Mouse (Mus musculus): ENCODE measurements at regions not wholly inside any gene's neighbourhood (a gene's known extent, or its start where the extent isn't known, plus 50 kb on each side); places are given as distances from the start of the nearest gene placed in this dataset.

- no peaks in the 10 kb centered on the region for H3K4me1 ChIP-seq
- H3K4me2 ChIP-seq = no peak overlapping the region
- no peaks in the 10 kb centered on the region for H3K36me3 ChIP-seq
- WGBS = 55% methylated on average over 4 of the region's 4 CpGs
- H3K9ac ChIP-seq = no peak overlapping the region
- no peaks in the 10 kb centered on the region for H3K27me3 ChIP-seq (replicated peaks)
- no peak overlapping the region for H3K4me3 ChIP-seq (replicated peaks)
- H3K9me3 ChIP-seq = no peaks in the 10 kb centered on the region
- H3K27ac ChIP-seq = no peak overlapping the region
- ATAC-seq (ENCODE audit: insufficient read depth, low FRiP score, low read depth) = no peak
Measured at GRCm38 (mm10) chr6:100088576-100088975, 198.7 kb downstream of the Rybp start.

GRCm38 (mm10) chr6:100086807-100087206, 200.5 kb downstream of the Rybp start:
- WGBS = 75% methylated on average over 7 of the region's 7 CpGs
- H3K9ac ChIP-seq = no peak overlapping the region
- no peaks in the 10 kb centered on the region for H3K4me1 ChIP-seq
- no peaks in the 10 kb centered on the region for H3K9me3 ChIP-seq
- no peak overlapping the region for H3K27ac ChIP-seq
- no peaks in the 10 kb centered on the region for H3K36me3 ChIP-seq
- ATAC-seq (ENCODE audit: insufficient read depth, low FRiP score, low read depth) = no peak
- H3K27me3 ChIP-seq (replicated peaks) = no peaks in the 10 kb centered on the region
- no peak overlapping the region for H3K4me3 ChIP-seq (replicated peaks)
- no peak overlapping the region for H3K4me2 ChIP-seq

DNA sequence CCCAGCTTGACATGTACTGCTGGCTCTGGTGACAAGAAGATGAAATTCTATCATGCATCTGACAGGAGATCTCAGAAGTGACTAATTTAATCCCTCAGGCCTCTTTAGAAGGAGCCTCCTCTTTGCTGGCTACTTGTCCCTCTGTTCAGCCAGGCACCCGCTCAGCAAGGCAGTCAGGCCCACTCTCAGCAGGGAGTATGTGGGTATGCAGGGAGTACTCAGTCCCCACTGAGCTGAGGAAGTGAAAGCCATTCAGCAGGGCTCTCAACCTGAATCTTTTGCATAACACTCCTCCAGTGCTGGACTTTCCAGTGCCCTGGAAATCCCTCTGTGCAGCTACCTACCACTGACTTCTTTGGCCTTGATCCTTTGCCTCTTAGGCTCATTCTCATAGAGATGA, 201.3 kb downstream of the Rybp start:
- WGBS = 59% methylated on average over 1 of the region's 1 CpGs
- ATAC-seq (ENCODE audit: insufficient read depth, low FRiP score, low read depth) = no peak

GRCm38 (mm10) chr6:100083868-100084477, 203.3 kb downstream of the Rybp start:
- Histone ChIP-seq H3K4me2 (no peak overlapping the region), H3K4me1 (no peaks in the 10 kb centered on the region)
- 90% methylated on average over 4 of the region's 4 CpGs for WGBS

More for the DNA sequence above, 201.3 kb downstream of the Rybp start:
- no peak overlapping the region for H3K4me3 ChIP-seq (replicated peaks)
- no peak overlapping the region for H3K9ac ChIP-seq
- no peaks in the 10 kb centered on the region for H3K27me3 ChIP-seq (replicated peaks)
- no peak overlapping the region for H3K4me2 ChIP-seq
- H3K36me3 ChIP-seq = no peaks in the 10 kb centered on the region
- no peak overlapping the region for H3K27ac ChIP-seq
- H3K9me3 ChIP-seq = no peaks in the 10 kb centered on the region
- no peaks in the 10 kb centered on the region for H3K4me1 ChIP-seq

DNA sequence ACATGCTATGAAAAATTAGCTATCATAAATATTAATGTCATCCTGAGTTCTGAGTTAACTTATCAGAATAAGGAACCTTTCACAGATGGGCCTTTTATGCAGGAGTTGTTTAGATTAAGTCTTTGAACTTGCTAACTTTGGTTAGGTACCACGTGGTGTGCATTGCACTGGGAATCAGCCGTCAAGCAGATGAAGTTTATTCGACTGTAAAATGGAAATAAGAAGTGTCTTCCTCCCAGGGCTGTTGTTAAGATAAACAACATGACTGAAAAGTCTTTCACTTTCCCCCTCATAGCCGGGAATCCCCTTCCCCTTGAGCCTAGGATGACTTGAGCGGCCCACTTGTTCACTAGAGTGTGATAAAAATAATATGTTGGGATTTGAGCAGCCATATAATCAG, 204.2 kb downstream of the Rybp start:
- no peak overlapping the region for H3K27ac ChIP-seq
- H3K4me2 ChIP-seq = no peak overlapping the region
- WGBS = 47% methylated on average over 5 of the region's 5 CpGs
- no peaks in the 10 kb centered on the region for H3K36me3 ChIP-seq
- no peak for ATAC-seq (ENCODE audit: insufficient read depth, low FRiP score, low read depth)
- no peaks in the 10 kb centered on the region for H3K4me1 ChIP-seq
- H3K9ac ChIP-seq = no peak overlapping the region
- no peak overlapping the region for H3K4me3 ChIP-seq (replicated peaks)
- no peaks in the 10 kb centered on the region for H3K27me3 ChIP-seq (replicated peaks)
- no peaks in the 10 kb centered on the region for H3K9me3 ChIP-seq

More at GRCm38 (mm10) chr6:100083868-100084477, 203.3 kb downstream of the Rybp start:
- Histone ChIP-seq H3K27me3 (replicated peaks) (no peaks in the 10 kb centered on the region), H3K9ac (no peak overlapping the region), H3K27ac (no peak overlapping the region), H3K36me3 (no peaks in the 10 kb centered on the region), H3K4me3 (replicated peaks) (no peak overlapping the region), H3K9me3 (no peaks in the 10 kb centered on the region)
- ATAC-seq (ENCODE audit: insufficient read depth, low FRiP score, low read depth) = no peak

DNA sequence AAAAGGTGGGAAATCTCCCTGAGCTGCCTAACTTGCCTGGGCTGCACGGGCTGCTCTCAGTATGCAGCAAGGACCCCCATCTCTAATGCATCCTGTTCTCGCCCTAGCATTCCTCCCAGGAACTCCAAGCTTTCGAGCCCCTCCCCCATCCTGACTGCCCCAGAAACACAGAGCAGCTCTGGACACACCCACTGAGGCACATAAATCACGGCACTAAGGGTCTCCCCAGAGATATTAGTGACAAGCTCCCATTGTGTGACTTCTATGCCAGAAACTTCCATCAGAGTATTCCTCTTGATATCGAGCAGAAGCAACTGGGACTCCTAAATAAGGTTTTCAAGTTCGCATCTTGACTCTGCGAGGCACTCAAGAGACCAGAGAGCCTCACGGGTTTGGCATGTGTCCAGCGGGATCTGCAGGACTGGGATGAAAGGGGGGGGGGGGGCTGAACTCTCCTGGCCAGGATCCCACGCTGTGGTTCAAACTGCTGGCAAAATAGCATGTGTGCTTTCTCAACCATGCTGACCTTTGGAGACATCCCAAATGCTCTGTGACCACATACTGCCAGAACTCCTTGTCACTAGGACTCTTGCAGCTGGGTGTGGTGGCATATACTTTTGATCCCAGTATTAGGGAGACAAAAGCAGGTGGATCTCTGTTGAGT, 212.5 kb downstream of the Rybp start:
- peak; percentile 44 for ATAC-seq (ENCODE audit: insufficient read depth, low FRiP score, low read depth)
- Histone ChIP-seq H3K4me3 (replicated peaks) (no peak overlapping the region), H3K4me2 (0 out of 2 replicates have a peak overlapping the region, but pooled peaks have one; percentile 13), H3K9me3 (no peaks in the 10 kb centered on the region), H3K9ac (no peak overlapping the region), H3K27ac (peak overlapping the region; percentile 28; the same call in 1 of the 2 replicates), H3K4me1 (peaks cover 16% of the 10 kb centered on the region), H3K36me3 (no peaks in the 10 kb centered on the region), H3K27me3 (replicated peaks) (0 out of 2 replicates have a peak, but pooled peaks cover 4% of the 10 kb centered on the region)
- 11% methylated on average over 10 of the region's 10 CpGs for WGBS

- H3K9me3 ChIP-seq = no peaks in the 10 kb centered on the region
- H3K4me1 ChIP-seq = peaks cover 16% of the 10 kb centered on the region
- H3K4me3 ChIP-seq (replicated peaks) = no peak overlapping the region
- 0 out of 2 replicates have a peak, but pooled peaks cover 4% of the 10 kb centered on the region for H3K27me3 ChIP-seq (replicated peaks)
- H3K4me2 ChIP-seq = no peak overlapping the region
- no peak overlapping the region for H3K9ac ChIP-seq
- WGBS = 49% methylated on average over 6 of the region's 6 CpGs
- H3K36me3 ChIP-seq = no peaks in the 10 kb centered on the region
- ATAC-seq (ENCODE audit: insufficient read depth, low FRiP score, low read depth) = no peak
- no peak overlapping the region for H3K27ac ChIP-seq
Measured at GRCm38 (mm10) chr6:100072261-100072968, 214.9 kb downstream of the Rybp start.

- H3K4me1 ChIP-seq = peaks cover 4% of the 10 kb centered on the region; the same call in 1 of the 2 replicates
- ATAC-seq (ENCODE audit: insufficient read depth, low FRiP score, low read depth) = no peak
- H3K4me3 ChIP-seq (replicated peaks) = no peak overlapping the region
- no peaks in the 10 kb centered on the region for H3K9me3 ChIP-seq
- WGBS = 72% methylated on average over 4 of the region's 4 CpGs
- no peak overlapping the region for H3K27ac ChIP-seq
- H3K4me2 ChIP-seq = no peak overlapping the region
- no peaks in the 10 kb centered on the region for H3K36me3 ChIP-seq
- H3K27me3 ChIP-seq (replicated peaks) = 0 out of 2 replicates have a peak, but pooled peaks cover 4% of the 10 kb centered on the region
- H3K9ac ChIP-seq = no peak overlapping the region
Measured at GRCm38 (mm10) chr6:100069151-100069550, 218.1 kb downstream of the Rybp start.

DNA sequence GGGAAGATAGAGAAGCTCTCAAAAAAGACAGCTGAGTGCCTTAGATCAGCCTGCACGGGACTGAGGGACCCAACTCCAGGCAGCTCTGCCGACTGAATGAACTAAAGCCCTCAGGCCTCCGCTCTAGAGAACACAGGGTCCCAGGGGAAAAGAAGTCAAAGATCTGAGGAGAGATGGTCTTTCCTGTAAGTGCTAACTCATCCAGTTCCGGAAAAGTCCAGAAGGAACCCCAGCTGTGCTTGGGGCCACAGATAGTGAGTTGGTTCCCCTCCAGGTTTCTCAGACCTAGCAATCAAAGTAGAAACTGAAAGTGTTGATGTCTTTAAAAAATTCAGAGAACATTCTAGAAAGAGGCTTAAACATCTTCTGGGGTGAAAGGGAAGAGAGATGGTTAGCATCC, 220.0 kb downstream of the Rybp start:
- Histone ChIP-seq H3K27ac (no peak overlapping the region), H3K9me3 (no peaks in the 10 kb centered on the region), H3K4me1 (no peaks in the 10 kb centered on the region), H3K27me3 (replicated peaks) (0 out of 2 replicates have a peak, but pooled peaks cover 4% of the 10 kb centered on the region), H3K4me3 (replicated peaks) (no peak overlapping the region), H3K9ac (no peak overlapping the region), H3K4me2 (no peak overlapping the region), H3K36me3 (no peaks in the 10 kb centered on the region)
- ATAC-seq (ENCODE audit: insufficient read depth, low FRiP score, low read depth) = no peak
- WGBS = 87% methylated on average over 4 of the region's 4 CpGs

GRCm38 (mm10) chr6:100065586-100065985, 221.7 kb downstream of the Rybp start:
- no peak for ATAC-seq (ENCODE audit: insufficient read depth, low FRiP score, low read depth)
- no peak overlapping the region for H3K27ac ChIP-seq
- no peaks in the 10 kb centered on the region for H3K36me3 ChIP-seq
- H3K9ac ChIP-seq = no peak overlapping the region
- 81% methylated on average over 3 of the region's 3 CpGs for WGBS
- H3K9me3 ChIP-seq = no peaks in the 10 kb centered on the region
- no peak overlapping the region for H3K4me3 ChIP-seq (replicated peaks)
- H3K27me3 ChIP-seq (replicated peaks) = 0 out of 2 replicates have a peak, but pooled peaks cover 4% of the 10 kb centered on the region
- no peak overlapping the region for H3K4me2 ChIP-seq
- no peaks in the 10 kb centered on the region for H3K4me1 ChIP-seq

GRCm38 (mm10) chr6:100062961-100063360, 224.3 kb downstream of the Rybp start:
- H3K36me3 ChIP-seq = no peaks in the 10 kb centered on the region
- H3K4me3 ChIP-seq (replicated peaks) = no peak overlapping the region
- ATAC-seq (ENCODE audit: insufficient read depth, low FRiP score, low read depth) = peak; percentile 83
- 64% methylated on average over 8 of the region's 8 CpGs for WGBS
- no peaks in the 10 kb centered on the region for H3K9me3 ChIP-seq
- H3K4me2 ChIP-seq = no peak overlapping the region
- 0 out of 2 replicates have a peak, but pooled peaks cover 4% of the 10 kb centered on the region for H3K27me3 ChIP-seq (replicated peaks)
- H3K4me1 ChIP-seq = no peaks in the 10 kb centered on the region
- no peak overlapping the region for H3K9ac ChIP-seq
- H3K27ac ChIP-seq = no peak overlapping the region

GRCm38 (mm10) chr6:100059803-100060202, 227.5 kb downstream of the Rybp start:
- Histone ChIP-seq H3K4me3 (replicated peaks) (no peak overlapping the region), H3K4me1 (no peaks in the 10 kb centered on the region), H3K27me3 (replicated peaks) (0 out of 2 replicates have a peak, but pooled peaks cover 4% of the 10 kb centered on the region), H3K4me2 (no peak overlapping the region), H3K36me3 (no peaks in the 10 kb centered on the region), H3K9me3 (no peaks in the 10 kb centered on the region), H3K27ac (no peak overlapping the region), H3K9ac (no peak overlapping the region)
- no peak for ATAC-seq (ENCODE audit: insufficient read depth, low FRiP score, low read depth)
- 58% methylated on average over 8 of the region's 8 CpGs for whole genome bisulfite sequencing
